Mouse (Mus musculus) thymus, adult 2 months (tissue): ENCODE measurements around the gene Fto.

Source experiments
- CTCF ChIP-seq: fragments of 200-500 bp; IDR thresholded peaks from 2 replicates; pipeline ENCODE4 v1.5.1; 2012; ENCODE audit warnings: mild to moderate bottlenecking, control low read depth, low read length, moderate library complexity, borderline replicate concordance; ENCODE audit not compliant: control insufficient read depth, poor library complexity, insufficient read depth; ENCODE audit errors: extremely low read depth
- POLR2A ChIP-seq: fragments of 200-500 bp; IDR thresholded peaks from 2 replicates; pipeline ENCODE4 v1.6.1; 2012; ENCODE audit warnings: mild to moderate bottlenecking, low read length, control low read depth, moderate library complexity; ENCODE audit not compliant: control insufficient read depth, poor library complexity, insufficient read depth; ENCODE audit errors: extremely low read depth

- TF ChIP-seq CTCF = no peak
- no peak for TF ChIP-seq POLR2A
These were observed 239.3 kb downstream of the Fto start for GRCm38 (mm10) chr8:91552635-91553034.
